Mouse (Mus musculus): ENCODE results near the gene Efr3b.

Efr3b gene

DNA sequence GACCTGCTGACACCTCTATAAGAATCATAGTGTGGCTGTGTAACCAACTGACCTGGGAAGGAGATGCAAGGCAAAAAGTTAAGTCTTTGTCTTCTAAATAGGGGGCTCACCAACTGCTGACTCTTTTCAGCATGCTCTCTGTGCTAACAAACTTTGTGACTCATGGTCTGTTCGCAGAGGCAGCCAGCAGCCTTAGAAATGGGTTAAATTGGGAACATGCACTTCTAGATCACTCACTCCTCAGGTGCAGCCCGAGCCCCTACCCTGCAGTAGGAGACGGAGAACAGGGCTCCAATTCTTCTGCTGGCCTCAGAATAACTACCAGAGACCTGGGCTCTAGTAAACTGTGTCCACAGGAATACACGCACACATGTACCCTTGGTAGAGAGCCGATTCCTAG, 1.2 kb downstream of the Efr3b start:
- ATAC-seq (ENCODE audit: low TSS enrichment): peak; percentile 26; the same call in 1 of the 2 replicates

DNA sequence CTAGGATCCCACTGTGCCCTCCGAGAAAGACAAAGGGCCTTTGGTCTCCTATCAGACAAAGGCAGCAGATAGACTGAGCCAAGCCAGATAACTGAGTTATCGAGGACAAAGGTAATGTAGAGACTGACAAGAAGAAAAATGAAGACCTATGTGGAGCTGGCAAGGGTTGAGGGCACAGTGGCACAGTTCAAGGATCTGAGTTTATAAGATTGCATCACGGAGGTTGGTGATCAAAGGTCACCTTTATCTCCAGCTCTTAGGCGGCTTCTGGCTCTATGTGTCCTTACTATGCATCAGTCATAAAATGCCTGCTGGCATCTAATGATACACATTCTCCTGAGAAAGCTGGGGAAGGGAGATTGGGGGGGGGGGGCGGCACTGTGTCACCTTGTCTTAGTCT, 2.6 kb downstream of the Efr3b start:
- no peak for ATAC-seq (ENCODE audit: low TSS enrichment)

DNA sequence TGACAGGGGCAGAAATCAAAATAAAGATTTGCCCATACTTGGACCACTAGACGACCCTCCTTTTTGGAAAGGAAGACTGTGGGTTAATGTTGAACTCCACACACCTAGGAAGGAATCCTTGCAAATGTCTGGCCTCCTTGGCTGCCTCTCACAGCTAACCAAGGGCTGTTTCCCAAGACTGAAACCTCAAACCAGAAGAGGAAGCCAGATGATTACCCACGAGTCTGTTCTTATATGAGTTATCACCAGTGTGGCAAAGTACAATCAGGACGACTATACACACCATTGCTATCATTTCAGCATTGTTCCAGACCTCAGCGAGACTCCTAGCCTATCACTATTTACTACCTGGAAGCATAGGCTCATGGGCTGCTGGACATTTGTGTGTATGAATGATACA, 9.7 kb downstream of the Efr3b start:
- ATAC-seq (ENCODE audit: low TSS enrichment): no peak

DNA sequence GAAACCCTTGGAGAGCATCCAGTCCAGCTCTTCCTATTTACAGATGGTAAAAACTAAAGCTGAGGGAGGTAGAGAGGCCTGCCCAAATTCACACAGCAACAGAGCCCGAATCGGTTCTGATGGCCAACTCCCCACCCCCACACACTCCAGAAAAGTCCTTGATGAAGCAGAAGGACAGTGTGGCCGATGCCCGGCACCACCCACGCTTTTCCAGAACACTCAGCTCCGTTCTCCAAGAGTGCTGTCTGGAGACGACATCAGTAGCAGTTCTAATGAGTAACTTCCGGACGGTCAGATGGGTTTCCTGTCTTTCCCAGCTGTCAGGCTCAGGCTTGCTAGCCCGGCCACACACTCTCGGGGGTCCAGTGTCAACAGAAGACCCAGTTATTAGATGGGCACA, 10.2 kb downstream of the Efr3b start:
- peak; percentile 77 for ATAC-seq (ENCODE audit: low TSS enrichment)

DNA sequence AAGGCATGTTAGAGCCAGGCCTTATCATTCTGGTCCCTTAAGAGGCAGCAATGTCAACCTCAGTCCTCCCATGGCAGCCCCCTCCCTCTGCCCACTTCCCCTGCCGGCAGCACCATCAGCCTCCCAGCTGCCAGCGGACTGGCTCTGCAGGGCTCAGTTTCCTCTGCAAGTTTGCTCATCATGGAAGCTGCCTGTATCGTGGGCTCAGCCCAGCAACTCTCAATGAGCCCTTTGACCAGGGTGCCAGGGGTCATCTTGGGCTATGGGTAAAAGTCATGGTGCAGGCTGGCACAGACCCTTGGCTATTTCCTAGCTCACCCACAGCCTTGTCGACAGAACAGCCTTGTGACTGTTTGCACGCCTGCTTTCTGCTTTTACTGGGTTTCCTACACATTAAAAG, 14.4 kb downstream of the Efr3b start:
- no peak for ATAC-seq (ENCODE audit: low TSS enrichment)

DNA sequence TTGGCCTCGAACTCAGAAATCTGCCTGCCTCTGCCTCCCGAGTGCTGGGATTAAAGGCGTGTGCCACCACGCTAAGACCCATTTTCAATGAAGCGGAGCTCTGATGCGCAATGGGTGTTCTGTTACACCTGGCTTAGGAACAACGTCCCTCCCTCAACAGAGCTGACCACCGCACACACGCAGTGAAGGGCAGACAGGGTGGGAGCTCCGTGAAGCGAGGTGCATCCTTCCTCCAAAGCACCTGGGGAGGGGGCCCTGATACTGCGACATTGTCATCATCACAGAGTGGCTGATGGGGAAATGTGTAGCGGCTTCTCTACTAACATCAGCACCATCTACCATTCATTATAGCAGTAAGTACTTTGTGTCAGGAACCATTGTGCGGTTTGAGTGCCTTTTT, 15.2 kb downstream of the Efr3b start:
- no peak for ATAC-seq (ENCODE audit: low TSS enrichment)

DNA sequence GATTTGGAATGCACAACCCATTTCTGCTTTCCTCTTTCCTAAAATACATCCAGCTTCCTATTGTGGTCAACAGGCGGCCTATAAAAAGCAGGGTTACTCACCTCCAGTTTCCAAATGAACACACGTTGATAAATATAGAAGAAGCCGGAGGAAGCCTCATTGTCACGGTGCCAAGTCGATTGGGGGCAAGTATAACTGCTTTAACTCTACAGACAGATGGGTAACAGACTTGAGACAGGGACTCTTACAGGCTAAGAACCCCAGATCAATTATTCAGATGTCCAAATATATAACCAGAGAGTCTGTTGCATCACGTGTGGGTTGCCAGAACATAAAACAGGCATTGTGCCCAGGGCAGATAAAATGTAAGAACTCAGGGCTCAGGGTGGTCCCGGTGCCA, 15.9 kb downstream of the Efr3b start:
- ATAC-seq (ENCODE audit: low TSS enrichment): no peak

DNA sequence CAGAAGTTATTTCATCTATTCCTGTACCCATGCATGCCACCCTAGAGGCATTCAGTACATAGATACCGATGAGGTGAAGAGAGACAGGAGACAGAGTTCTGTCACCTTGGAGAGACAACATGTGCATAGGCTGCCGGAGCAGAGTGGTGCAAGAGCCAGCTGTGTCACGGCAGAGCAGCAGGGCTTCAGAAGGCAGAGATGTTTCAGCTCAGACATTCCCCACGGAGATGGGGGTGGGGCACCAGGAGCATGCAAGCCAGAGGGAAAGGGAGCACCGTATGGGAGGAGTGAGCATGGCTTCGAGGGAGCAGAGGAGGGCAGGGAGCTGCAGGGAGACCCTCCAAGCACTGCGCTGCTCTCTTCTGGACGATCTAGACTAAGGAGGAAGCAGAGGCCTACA, 18.2 kb downstream of the Efr3b start:
- ATAC-seq (ENCODE audit: low TSS enrichment): no peak

DNA sequence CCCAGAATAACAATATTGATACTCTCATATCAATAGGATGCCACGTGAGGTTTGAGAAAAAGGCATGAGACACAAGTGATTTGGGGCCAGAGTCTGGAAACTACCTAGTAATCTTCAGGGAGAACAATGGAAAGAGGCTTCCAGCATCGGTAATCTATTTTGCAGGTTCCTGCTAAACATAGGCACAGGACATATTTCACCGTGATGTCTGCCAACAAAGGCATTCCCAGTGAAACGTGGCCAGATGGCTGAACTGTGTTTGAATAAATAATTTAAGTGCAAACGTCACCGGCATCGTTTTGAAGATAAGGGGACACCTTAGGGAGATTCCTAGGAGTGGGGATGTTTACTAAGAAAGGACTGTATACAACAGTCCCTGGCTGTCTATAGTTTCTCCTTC, 22.4 kb downstream of the Efr3b start:
- no peak for ATAC-seq (ENCODE audit: low TSS enrichment)

DNA sequence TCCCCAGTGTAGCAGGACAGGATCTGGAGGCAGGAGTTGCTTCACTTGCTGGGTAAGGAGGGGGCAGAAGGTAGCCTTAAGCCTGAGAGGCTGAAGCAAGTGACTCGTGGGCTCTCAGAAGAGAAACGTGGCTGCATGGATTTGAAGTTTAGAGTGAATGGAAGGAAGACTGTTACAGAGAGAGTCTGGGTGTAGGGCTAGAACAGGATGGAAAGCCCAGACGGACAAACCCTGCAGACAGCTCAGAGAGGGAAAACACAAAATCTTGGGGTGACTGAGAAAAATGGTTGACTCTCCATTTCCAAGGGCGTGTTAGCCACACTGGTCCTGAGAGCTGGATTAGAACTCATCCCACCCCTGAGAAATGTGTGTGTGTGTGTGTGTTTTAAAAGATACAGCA, 23.0 kb downstream of the Efr3b start:
- no peak for ATAC-seq (ENCODE audit: low TSS enrichment)

DNA sequence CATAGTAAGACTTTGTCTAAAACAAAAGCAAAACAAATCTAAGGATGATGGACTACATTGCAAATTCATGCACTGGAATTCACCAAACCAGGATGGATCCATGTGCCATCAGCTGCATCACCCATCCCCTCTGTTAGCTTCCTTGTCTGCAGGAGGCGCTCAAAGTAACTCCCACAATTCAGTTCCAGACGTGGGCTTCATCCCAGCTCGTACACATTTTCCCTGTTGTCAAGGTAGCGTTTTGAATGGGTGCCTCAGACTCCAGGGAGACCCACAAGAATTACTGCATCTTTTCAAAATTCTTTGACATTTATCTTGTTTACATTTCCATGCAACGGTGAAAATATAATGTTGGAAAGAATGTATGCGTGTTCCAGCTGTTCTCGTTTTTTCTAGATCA, 23.5 kb downstream of the Efr3b start:
- no peak for ATAC-seq (ENCODE audit: low TSS enrichment)

DNA sequence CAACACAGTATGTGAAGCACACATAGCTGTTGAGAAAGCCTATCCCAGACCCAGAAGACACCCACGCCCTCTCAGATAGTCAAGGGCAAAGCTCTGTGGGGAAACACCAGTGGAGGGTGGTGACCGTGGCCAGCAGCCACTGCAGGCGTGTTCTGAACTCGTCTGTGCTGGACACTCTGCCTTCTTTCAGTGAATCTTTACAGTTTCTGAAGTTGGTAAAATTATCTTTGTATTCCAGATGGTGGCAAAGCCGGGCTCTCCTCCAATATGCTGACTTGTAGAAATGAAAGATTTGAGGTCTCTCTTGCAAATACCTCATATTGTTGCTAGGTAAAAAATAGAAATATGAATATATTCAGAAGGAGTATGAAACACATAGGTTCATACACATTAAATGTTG, 27.0 kb downstream of the Efr3b start:
- ATAC-seq (ENCODE audit: low TSS enrichment): peak; percentile 47

DNA sequence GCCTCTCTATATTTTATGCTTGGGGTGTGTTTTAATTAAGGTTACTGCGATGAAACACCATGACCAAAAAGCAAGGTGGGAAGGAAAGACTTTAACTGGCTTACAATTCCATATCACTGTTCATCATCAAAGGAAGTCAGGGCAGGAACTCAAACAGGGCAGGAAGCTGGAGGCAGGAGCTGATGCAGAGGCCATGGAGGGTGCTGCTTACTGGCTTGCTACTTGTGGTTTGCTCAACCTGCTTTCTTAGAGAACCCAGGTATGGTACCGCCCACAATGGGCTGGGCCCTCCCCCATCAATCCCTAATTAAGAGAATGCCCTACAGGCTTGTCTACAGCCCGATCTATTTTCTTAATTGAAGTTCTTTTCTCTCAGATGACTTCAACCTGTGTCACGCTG, 27.4 kb downstream of the Efr3b start:
- ATAC-seq (ENCODE audit: low TSS enrichment): no peak

DNA sequence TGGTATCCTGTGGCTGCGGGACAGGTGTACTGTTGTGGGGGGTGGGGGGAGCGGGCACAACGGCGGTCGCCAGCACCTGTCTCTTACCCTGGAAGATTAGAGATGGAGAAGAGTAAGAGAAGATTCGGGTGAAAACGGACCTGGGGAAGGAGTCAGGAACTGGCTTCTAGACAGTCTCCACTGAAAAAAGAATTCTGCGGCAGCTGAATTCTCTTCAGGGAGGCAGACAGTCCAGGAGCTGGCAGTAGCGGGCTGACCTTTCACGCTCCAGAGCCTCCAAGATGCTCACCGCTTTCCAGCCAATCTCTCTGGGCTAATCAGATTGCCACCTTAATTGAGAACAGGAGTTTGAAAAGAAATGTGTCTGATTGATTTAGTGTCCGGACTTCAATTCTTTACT, 30.0 kb downstream of the Efr3b start:
- no peak for ATAC-seq (ENCODE audit: low TSS enrichment)

DNA sequence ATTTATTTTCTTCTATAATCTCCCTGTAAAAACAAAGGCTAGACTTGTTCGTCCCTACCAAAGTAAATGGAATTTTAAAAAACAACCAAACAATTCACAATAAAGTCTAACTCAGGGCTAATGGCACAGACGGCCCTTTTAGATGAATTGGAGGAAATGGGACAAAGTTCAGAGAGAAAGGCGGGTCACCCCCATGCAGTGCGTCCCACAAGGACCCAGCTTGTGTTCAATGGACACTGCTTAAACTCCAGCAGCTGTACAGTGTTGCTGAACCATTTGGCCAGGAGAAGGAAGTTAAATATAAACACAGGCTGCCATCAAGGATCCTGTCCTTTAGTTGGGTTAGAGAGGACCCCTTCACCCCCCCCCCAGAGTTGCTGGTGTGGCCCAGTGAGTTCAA, 30.9 kb downstream of the Efr3b start:
- ATAC-seq (ENCODE audit: low TSS enrichment): no peak

DNA sequence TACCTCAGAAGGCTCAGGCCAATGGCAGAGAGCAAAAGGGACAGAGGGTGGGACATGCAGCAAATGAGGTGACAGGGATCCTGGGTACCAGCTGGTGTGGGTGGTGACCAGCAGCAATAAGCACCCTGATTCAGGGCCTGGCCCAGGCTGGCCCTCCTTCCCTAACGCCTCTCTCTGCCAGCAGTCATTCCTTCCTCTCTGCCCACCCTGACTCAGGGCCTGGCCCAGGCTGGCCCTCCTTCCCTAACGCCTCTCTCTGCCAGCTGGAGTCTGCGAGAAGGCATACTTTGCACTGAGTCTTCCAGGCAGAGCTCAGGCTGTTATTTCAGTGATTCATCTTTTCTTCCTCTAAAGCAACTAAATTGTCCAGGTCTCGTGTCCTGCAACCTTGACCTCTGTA, 31.5 kb downstream of the Efr3b start:
- ATAC-seq (ENCODE audit: low TSS enrichment): peak; percentile 63

DNA sequence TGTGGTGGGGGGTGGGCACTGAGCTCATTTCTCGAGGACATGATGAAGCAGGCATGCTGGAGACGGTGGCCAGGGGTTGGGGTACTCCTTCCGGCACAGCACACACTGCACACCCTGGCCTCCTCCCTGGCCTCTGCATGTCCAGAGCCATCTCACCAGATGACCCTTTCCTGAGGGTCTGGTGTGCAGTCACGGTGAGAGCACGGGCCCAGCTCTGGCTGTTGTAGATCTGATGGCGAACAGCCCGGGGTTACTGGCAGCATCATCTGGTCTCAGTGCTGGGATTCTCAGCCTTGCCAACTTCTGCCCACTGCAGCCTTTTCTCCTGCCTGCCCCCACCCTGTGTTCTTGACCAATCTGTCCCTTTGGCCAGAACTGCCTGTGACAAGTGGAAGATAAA, 32.6 kb downstream of the Efr3b start:
- peak; percentile 31; the same call in 1 of the 2 replicates for ATAC-seq (ENCODE audit: low TSS enrichment)

DNA sequence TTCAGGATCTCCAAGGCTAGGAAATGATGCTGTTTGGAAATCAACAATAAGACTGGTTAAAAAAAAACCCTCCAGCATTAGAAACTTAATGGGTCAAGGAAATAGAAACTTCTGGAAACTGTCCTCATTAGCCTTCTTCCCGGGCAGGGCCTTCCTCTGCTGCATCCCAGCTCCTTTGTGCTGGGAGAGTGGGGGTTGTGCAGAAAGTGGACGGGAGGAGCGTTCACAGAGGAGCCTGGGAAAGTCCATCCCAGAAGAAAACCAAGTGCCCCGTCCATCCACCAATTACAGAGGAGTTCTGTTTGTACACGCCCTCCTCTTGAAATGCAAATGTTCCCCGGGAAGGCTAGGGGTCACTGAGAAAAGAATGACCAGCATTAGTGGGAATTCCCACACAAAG, 34.1 kb downstream of the Efr3b start:
- ATAC-seq (ENCODE audit: low TSS enrichment): peak; percentile 29; the same call in 1 of the 2 replicates

DNA sequence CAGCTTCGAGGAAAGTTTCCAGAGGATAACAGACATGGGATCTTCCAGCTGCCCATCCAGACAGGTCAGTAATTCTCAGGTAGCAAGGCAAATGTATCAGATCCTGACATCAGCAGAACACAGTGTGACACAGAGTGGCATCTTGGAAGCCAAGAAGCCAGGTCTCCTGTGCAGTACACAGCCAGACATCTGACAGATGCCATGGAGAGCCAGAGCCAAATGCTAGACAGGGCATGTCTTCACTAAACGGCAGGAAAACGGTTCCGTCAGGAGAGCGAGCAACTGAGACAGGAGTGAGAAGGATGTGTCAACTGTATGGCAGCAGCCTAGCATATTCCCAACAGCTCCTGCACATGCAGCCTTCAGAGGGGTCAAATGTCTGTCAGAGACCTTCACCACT, 38.3 kb downstream of the Efr3b start:
- ATAC-seq (ENCODE audit: low TSS enrichment): no peak

DNA sequence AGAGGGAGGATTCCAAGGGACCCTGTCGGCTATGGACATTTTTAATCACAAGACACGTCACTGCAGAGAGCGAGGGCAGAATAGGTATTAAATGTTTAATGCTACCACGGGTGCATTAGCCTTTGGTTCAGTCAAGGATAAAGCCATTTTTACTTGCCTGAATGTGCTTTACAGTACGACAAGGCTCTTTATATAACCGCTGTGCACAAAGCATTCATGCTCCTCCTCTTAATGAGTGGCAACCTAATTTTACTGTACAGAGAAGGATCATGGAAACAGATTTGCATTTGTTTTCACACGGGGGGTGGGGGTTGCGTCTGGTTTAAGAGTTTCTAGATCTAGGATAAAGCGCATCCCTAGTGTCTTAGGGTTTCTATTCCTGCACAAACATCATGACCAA, 42.0 kb downstream of the Efr3b start:
- ATAC-seq (ENCODE audit: low TSS enrichment): peak; percentile 76

DNA sequence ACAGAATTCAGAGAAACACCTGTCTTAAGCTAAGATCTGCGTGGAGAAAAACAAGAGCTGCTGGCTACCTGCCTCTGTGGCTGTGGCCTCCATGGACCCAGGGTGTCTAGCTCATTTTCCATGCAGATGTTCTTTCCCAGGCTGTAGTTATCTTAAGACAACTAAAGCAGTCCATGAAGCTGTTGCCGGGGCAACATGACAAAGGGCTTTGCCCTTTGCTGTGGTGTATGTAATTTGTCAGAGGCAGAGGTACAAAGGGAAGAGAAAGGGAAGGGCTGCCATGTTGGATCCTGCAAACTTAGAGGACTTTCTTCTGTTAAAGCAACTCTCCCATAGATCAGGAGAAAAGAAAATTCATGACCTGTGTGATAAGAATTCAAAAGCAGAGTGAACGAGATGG, 47.7 kb downstream of the Efr3b start:
- ATAC-seq (ENCODE audit: low TSS enrichment): no peak

DNA sequence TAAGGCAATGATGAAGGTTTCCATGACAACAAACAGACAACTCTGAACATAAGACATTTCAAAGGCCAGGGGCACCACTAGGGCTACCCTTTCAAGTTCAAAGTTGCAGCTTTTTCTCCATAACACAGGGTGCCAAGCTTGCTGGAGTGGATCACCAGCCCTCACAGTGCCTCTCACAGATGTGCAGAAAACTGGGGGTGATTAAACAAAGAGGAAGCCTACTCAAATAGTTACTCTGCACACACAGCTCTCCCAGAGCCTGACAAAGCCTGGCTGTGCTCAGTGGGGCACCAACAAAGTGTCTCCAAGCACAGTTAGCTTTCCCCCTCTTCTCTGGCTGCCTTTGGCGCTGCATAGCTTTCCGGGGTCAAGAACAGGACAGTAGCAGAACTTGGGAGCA, 48.8 kb downstream of the Efr3b start:
- ATAC-seq (ENCODE audit: low TSS enrichment): no peak; the same call in 1 of the 2 replicates

DNA sequence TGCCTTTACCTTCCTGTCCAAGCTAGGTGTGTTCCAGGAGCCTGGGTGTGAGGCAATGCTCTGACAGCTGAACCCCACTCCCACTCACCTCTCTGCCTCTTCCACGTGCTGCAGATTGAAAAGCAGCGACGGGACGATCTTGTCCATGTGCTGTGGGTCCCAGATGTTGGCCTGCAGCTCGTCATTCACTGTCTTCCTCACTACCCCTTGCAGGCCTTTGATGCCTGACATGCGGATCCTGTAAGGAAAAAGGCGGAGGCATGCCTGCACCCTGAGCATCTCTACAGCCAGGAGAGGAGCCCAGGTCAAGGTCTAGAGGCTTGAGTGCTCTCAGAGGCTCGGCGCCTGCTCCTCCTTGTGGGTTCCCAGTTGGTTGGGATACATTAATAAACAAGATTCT, 54.3 kb downstream of the Efr3b start:
- ATAC-seq (ENCODE audit: low TSS enrichment): no peak

DNA sequence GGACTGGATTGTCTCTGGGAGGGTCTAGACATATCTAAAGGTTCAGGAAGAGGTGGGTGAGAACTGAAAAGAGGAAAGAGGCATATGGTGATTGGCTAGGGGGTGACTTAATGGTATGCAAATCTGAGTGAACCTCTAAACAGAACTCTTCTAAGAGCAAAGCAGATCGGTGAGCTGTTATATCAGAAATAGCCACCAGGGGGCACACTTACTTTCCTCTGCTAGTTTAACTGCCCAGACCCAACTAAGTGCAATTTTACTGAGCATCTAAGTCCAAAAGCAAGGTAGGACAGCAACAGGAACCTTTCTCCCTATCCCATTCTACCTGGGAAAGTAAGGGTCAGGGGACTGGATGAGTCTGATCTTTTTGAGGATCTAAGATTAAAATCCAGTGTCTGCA, 55.0 kb downstream of the Efr3b start:
- peak; percentile 14 for ATAC-seq (ENCODE audit: low TSS enrichment)

DNA sequence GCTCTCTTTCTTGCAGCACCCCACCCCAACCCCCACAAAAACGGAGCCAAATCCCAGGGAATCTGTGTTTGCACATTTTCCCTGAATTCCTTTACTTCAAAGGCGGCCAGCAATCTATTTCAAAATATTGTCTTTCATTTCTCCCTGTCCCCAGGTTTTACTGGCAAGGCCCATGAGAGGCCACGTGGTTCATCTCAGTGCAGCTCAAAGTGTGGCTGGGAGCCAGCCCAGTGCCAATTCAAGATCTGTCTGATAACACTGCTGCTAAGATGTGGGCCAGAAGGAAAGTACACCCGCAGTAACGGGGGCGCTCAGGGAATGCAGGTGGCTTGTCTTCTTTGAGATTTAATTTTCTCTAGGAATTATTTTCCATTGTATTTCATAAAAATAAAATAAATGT, 56.5 kb downstream of the Efr3b start:
- peak; percentile 31; the same call in 1 of the 2 replicates for ATAC-seq (ENCODE audit: low TSS enrichment)
